Mouse (Mus musculus): ENCODE data around the gene Fbxo30. TPM values are rescaled to one million over a fixed set of nuclear protein-coding genes. Genes with fewer than 3 reads are reported as not detected.

The Fbxo30 gene
- polyA plus RNA-seq, 1 experiment: 77.6 TPM

- no peak overlapping the region for H3K4me3 ChIP-seq (ENCODE audit: control insufficient read depth, low read depth, low read length)
- no peak overlapping the region for H3K27ac ChIP-seq (ENCODE audit: control insufficient read depth, insufficient read depth, low read depth, low read length)
- H3K4me1 ChIP-seq (ENCODE audit: control insufficient read depth, insufficient read depth, low read length): no peaks in the 10 kb centered on the region
- TF ChIP-seq CTCF (IDR thresholded peaks at IDR 0.05; ENCODE audit: control insufficient read depth, insufficient read depth, insufficient replicate concordance, low read depth, low read length) (no peak), POLR2A (IDR thresholded peaks at IDR 0.05; ENCODE audit: control insufficient read depth, low read depth, low read length) (no peak)
- H3K27me3 ChIP-seq (ENCODE audit: control insufficient read depth, insufficient read depth, low read length): no peaks in the 10 kb centered on the region
- no peaks in the 10 kb centered on the region for H3K36me3 ChIP-seq (ENCODE audit: control insufficient read depth, insufficient read depth, low read length)
Observed at GRCm38 (mm10) chr10:11326526-11326925, 45.4 kb downstream of the Fbxo30 start.

GRCm38 (mm10) chr10:11343205-11344141 is 62.3 kb downstream of the Fbxo30 start, which contains the start of gene Epm2a:
TSS of gene Epm2a (plus strand) at chr10:11343404.
- Histone ChIP-seq H3K27me3 (ENCODE audit: control insufficient read depth, insufficient read depth, low read length) (no peaks in the 10 kb centered on the region), H3K4me1 (ENCODE audit: control insufficient read depth, insufficient read depth, low read length) (peaks cover 9% of the 10 kb centered on the region), H3K4me3 (ENCODE audit: control insufficient read depth, low read depth, low read length) (peak within 1 kb of the TSS; percentile 97), H3K27ac (ENCODE audit: control insufficient read depth, insufficient read depth, low read depth, low read length) (peak within 1 kb of the TSS; percentile 94), H3K36me3 (ENCODE audit: control insufficient read depth, insufficient read depth, low read length) (no peaks in the 10 kb centered on the region)
- TF ChIP-seq CTCF (IDR thresholded peaks at IDR 0.05; ENCODE audit: control insufficient read depth, insufficient read depth, insufficient replicate concordance, low read depth, low read length) (no peak), POLR2A (IDR thresholded peaks at IDR 0.05; ENCODE audit: control insufficient read depth, low read depth, low read length) (peak; percentile 57)

- peaks cover 9% of the 10 kb centered on the region for H3K4me1 ChIP-seq (ENCODE audit: control insufficient read depth, insufficient read depth, low read length)
- peak overlapping the region; percentile 29; the same call in 1 of the 2 replicates for H3K27ac ChIP-seq (ENCODE audit: control insufficient read depth, insufficient read depth, low read depth, low read length)
- no peaks in the 10 kb centered on the region for H3K36me3 ChIP-seq (ENCODE audit: control insufficient read depth, insufficient read depth, low read length)
- peak overlapping the region; percentile 74 for H3K4me3 ChIP-seq (ENCODE audit: control insufficient read depth, low read depth, low read length)
- H3K27me3 ChIP-seq (ENCODE audit: control insufficient read depth, insufficient read depth, low read length): no peaks in the 10 kb centered on the region
- no peak for TF ChIP-seq POLR2A (IDR thresholded peaks at IDR 0.05; ENCODE audit: control insufficient read depth, low read depth, low read length)
- no peak for TF ChIP-seq CTCF (IDR thresholded peaks at IDR 0.05; ENCODE audit: control insufficient read depth, insufficient read depth, insufficient replicate concordance, low read depth, low read length)
Observed at GRCm38 (mm10) chr10:11344536-11345468, 63.7 kb downstream of the Fbxo30 start.

Other genes with a start within 250 kb of the Fbxo30 start
- gene Grm1, start 199.0 kb upstream of the Fbxo30 start, polyA plus RNA-seq (2012; rRNA removed): 14.4 and 16.5 TPM in 2 replicates
- gene Shprh, start 131.9 kb upstream of the Fbxo30 start, polyA plus RNA-seq (2012; rRNA removed): 2.1 and 2.3 TPM in 2 replicates
- 2.4 and 2.5 TPM in 2 replicates for gene Epm2a, start 62.1 kb downstream of the Fbxo30 start, polyA plus RNA-seq (2012; rRNA removed)